Comparison of ENCODE assay signal across 9 mouse cellular contexts in the genomic region with DNA sequence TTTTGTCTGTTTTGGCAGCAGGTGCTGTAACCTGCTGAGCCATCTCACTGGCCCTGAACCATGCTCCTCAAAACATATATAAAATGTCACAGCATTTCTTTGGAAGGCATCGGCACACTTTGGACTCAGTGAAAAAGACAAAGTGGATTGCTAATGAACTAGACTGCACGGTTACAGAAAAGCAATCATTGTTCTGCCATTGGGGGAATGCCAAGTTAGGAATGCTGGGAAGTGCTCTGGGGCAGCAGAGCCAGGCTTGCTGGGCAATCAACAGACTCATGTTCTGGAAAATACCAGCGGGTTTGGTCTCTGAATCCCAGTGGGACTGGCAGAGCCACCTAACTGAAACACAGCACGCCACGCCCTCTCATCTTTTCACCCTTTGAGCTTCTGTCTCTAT. TPM values are rescaled to one million over a fixed set of nuclear protein-coding genes. Genes with fewer than 3 reads are reported as not detected.
A peak's percentile ranks its signal among the peaks of the same experiment; 100 is the strongest.
DNase-seq lines count a peak whose midpoint lies in the region.
"Had no signal": no experiment of that assay in that cellular context is flagged by ENCODE, and none has a peak within 500 bp of the region (broad histone marks: within the 10 kb centered on the region; RNA-seq: fewer than 3 reads in every experiment).

No protein-coding gene starts in this region.

- H3K27ac ChIP-seq in brown adipose tissue, adult 24 weeks (replicated peaks; ENCODE audit: low read depth, low read length), result peak overlapping the region; percentile 57

- H3K4me1 ChIP-seq in brown adipose tissue, adult 24 weeks (ENCODE audit: control insufficient read depth, insufficient read depth, insufficient read length, low read length), result peaks cover 36% of the 10 kb centered on the region

- intact Hi-C loops in left cerebral cortex, postnatal 4 days (cut with DNase I), result no loop called here
- intact Hi-C loops in left cerebral cortex, postnatal 36 days (cut with DNase I), result no loop called here

- DNase-seq in frontal cortex, postnatal 36 days (ENCODE audit: low spot score in 2 of 2), result peak; percentile 15 to 27
- DNase-seq in frontal cortex, postnatal 25 days (ENCODE audit: low spot score in 2 of 2), result no peak
- DNase-seq in left cerebral cortex, postnatal 4 days, result peak; percentile 17
- no peak for DNase-seq in left cerebral cortex, postnatal 36 days (ENCODE audit: low spot score in 2 of 2)
- peak; percentile 67 for DNase-seq in lung, postnatal 36 days
- DNase-seq in embryo, embryonic 10 days (ENCODE audit: low spot score), result no peak
- no peak for DNase-seq in spleen, postnatal 14 days (ENCODE audit: low spot score in 2 of 2)

- peak overlapping the region; percentile 16; the same call in 1 of the 2 replicates for H3K4me3 ChIP-seq in brown adipose tissue, adult 24 weeks (ENCODE audit: insufficient read depth, low read depth, low read length)

RNA-seq across cellular contexts. Expression of gene Gcnt2, which starts 31.0 kb away (rescaled TPM):
- 10 to 100 TPM; 10.7 to 11.7 TPM for total RNA-seq in left cerebral cortex, postnatal 4 days (2021)
- 10 to 100 TPM; 17.5 to 18.3 TPM for total RNA-seq in left cerebral cortex, postnatal 36 days (2021)
- 5.3 and 7.0 TPM in 2 replicates for polyA plus RNA-seq in brown adipose tissue, adult 24 weeks (2012; ENCODE audit: insufficient read depth, insufficient read length, missing spikeins)
- polyA plus RNA-seq: G1E had no signal

Comparison
In these comparisons a context has a peak if more than half of its experiments do, and no peak if none do; other contexts are left out.
1. DNase-seq: peak in frontal cortex, postnatal 36 days (2 of 2), left cerebral cortex, postnatal 4 days (single experiment) and lung, postnatal 36 days (single experiment); none in frontal cortex, postnatal 25 days (0 of 2), left cerebral cortex, postnatal 36 days (0 of 2), embryo, embryonic 10 days (single experiment) and spleen, postnatal 14 days (0 of 2).